Mouse (Mus musculus) retina, postnatal 1 day (tissue): ENCODE measurements around the gene Hnrnpul2.
A peak's percentile ranks its signal among the peaks of the same experiment; 100 is the strongest.

ENCODE experiments used
- DNase-seq: peaks from one replicate; pipeline ENCODE4 v3.0.0-alpha.2; 2012

The Hnrnpul2 gene

DNA sequence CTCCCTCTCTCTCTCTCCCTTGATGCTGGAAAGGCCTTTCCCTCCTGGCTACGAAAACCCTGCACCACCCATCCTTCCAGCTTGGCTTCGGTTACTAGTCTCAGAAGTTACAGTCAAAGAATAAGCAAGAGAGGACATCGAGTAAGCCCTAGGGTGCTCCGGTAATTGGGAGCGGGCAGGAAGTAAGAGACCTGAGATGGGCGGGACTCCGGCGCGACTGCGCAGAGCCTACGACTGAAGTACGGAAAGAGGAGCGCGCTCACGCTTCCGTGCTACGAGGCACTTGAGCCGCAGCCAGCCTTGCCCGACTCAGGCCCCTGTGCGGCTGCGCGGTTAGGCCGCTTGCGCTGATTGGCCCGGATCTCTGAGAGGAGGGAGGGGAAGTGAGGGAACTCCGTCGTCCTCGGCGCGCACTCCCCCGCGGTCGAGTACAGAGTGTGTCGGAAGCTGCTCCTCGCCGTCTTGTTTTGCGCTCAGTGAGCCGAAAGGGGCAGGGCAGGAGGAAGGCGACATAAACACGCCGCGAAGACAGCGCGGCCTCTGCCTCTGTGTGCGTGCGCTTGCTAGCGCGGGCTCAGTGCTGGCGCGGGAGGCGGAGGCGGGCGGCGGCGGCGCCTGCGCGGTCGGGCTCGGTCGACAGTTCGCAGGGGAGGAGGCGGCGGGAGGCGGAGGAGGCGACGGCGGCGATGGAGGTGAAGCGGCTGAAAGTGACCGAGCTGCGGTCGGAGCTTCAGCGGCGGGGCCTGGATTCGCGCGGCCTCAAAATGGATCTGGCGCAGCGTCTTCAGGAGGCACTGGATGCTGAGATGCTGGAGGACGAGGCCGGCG, at the start of gene Hnrnpul2:
Gene Hnrnpul2 (plus strand): TSS at position 415 of the 828 bp plus-strand sequence.
- DNase-seq = peak; percentile 99

DNA sequence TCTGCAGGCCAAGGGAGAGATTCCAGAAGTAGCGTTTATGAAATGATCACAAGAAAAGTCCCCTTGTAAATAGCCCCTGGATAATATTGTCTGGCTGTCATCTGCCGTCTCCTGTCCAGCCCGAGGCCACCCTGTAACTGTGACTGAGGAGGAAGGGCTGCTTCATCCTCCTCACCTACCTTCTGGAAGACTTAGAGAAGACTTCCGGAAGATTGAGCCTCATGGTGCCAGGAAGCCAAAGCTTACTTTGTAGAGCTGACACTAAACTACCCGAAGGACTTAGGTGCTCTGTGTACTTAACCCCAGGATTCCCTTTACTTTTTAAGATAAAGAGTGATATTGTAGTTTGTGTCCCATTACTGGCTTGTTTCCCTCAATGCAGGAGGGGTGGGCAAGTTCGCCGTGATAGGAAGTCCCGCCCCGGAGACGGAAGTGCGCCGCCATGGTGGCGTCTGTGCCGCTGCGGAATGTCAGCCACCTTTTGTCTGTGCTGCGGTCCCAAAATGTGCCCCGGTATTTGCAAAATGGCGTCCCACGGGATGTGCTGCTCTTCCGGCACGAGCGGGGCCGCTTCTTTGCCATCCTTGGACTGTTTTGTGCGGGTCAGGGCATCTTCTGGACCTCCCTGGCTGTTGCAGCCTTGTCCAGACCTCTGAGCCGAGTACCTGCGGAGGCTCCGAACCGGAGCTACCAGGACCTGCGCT, 49.1 kb upstream of the Hnrnpul2 start, which contains the start of gene Tmem223:
Gene Tmem223 (plus strand): TSS at position 430 of the 704 bp plus-strand sequence.
- peak; percentile 87 for DNase-seq

DNA sequence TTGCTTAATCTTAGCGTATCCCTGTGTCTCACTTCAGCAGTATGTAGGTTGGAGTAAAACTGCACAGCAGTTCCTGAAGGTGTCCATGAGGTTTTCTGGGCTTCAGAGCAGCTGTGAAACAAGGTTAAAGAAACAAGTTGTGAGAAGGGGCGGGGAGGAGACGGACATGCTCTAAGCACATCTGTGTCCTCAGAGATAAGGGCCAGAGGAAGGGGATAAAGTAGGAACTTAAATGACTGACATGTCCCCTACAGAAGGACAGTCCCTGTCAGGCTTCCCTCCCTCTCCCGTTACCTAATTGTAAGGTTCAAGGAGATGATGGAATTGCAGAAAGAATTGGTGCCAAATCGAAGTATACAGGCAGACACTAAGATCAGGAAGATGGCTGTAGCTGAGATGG, 46.8 kb upstream of the Hnrnpul2 start:
- no peak for DNase-seq

DNA sequence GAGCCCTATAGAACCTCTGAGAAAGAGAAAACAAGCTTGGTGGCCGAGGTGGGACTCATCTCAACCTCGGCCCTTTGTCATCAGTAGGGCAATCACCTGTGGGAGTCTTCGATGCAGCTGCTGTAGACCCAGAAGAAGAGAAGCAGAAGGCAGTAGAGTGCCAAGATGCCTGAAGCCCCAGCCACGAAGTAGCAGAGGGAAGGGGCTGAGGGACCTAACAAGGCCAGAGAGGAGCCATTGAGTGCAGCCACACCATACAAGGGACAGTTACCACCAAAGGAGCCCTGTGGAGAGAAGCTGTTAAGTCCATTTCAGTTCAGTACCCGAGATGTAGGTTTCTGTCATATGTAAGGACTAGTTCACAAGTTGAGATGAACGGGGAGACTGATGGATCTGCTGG, 46.4 kb upstream of the Hnrnpul2 start:
- DNase-seq = no peak

DNA sequence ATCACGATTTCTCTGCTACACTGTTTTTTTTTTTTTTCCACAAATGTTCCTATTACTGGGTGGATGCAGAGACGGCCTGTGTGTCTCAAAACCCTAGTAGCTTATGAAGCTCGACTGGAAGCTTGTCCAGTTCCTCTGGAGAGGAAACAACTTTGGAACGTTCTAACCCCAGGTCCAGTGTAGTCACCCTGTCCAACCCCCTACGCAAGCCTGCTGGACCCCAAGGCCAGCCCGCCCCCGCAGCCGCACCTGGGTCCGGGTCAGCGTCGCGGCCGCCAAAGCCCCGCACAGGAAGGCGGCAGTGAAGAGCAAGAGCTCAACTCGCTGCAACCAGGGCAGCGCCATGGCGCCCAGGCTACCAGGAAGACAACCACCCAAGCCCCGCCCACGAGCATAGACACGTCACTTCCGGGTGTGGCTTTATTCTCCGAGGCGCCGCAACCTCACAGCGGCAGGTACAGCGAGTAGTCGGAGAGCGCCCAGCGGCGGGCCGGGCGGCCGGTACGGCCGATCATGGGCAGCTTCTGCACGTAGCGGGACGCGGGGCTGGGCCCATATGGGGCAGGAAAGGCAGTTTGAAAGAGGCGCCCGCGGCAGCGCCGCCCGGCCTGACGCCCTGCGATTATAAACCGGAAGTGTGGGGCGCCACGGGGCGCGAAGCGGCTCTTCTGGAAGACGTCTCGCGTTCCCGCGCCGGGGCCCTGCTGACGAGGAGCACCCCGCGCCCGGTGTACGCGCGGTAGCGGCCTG, 45.5 kb upstream of the Hnrnpul2 start, which contains the start of gene Tmem179b:
Gene Tmem179b (minus strand): TSS at position 382 of the 750 bp plus-strand sequence.
- DNase-seq = peak; percentile 97

DNA sequence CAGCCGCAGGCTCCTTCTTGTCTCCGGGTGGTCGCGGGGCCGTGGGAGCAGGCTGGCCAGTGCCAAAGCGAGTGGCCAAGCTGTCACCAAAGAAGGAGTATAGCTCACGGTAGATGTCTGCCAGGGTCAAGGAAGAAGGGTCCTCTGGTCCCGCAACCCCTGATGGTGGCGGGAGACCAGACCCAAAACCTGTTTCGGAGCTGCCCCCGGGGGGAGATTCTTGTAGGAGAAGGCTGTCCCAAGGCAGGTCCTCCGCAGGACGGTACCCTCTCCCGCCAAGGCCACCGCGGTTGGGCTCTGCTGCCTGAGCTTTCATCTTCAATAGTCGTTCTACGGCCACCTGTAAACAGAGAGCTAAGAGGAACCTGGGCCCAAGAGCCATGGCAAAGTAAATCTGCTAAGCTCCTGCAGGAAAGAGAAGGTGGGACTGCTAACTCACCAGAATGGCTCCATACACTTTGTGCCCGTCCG, 44.8 kb upstream of the Hnrnpul2 start:
- DNase-seq = no peak

DNA sequence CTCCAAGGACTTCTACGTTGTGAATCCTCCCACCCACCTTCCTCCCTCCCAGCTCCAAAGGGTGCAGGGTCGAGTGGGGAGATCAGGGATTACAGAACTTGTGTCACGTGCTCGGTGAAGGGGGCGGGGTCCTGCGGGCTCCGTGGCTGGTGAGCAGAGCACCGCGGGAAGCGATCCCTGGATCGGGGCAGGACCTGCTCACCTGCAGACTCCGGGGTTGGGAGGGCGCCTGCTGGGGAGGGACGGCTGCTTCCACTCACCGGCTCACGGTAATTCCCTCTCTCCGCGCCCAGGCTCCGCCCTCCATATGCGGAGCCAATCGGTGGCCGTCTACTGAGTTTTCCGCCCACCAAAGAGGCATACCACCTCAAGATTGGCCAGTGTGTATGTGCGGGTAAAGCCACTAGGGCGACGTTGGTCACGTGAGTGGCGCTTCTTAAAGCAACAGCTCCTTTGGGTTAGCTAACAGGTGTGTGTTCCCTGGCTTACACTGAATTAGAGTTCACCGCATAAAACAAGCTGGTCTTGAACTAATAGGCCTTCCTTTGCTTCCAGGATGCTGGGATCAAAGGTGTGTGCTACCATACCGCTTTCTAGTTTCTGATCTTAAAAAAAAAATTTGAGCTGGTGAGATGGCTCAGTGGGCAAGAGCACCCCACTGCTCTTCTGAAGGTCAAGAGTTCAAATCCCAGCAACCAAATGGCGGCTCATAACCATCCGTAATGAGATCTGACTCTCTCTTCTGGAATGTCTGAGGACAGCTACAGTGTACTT, 33.6 kb upstream of the Hnrnpul2 start, which contains the start of gene Taf6l:
Gene Taf6l (minus strand): TSS at position 410 of the 774 bp plus-strand sequence.
- DNase-seq = peak; percentile 97

DNA sequence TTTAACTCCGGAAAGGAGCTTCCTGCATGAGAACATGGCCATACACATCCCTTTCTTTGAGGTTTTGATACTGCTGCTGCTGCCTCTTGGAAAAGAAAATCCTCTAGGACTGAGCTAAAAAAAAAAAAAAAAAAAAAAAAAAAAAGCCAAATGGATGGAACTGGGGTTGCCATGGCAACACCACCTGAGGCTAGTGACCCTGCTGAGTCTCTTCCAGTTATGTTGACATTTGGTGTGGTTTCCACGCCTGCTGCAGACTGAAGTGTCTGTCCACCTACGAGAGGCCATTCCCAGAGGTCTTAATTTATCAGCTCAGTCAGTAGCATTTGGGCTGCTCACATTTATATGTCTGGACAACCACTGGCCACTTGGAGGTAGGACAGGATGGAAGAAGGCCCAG, 31.3 kb upstream of the Hnrnpul2 start:
- peak; percentile 80 for DNase-seq

DNA sequence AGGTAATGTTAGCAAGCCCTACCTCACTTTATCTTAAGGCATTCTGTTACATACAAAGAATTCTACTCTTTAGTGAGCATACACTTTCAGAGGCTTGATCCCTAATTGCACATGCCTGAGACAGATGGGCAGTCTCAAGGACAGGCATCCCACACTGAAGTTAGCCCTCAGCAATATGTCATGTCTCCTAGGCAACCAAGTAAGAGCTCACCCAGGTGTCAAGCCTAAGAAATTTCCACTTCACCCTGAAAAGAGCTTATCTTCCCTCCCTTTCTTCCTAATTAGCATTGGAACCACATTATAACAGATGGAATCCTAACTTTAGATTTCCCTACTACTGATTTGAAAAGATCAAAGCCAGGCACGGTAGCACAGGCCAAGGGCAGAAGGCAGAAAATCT, 30.6 kb upstream of the Hnrnpul2 start:
- DNase-seq = no peak

DNA sequence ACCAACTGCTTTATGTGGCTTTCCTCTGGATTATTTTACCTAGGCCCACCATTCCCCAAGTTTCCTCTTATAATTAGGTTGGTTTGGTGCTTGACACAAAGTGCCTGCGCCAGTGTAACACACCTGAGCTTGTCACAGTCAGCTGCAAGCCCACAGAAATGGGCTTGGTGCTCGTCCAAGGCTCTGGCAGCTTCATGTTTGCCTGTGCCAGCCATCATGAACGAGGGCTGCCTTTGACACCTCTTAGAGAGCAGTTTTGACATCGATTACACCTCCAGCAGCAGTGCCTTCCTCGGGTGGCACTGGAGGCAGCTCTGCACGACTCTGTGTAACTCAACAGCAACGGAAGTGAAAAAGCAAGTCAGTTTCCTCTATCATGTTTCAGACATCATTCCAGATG, 29.6 kb upstream of the Hnrnpul2 start:
- DNase-seq = no peak

DNA sequence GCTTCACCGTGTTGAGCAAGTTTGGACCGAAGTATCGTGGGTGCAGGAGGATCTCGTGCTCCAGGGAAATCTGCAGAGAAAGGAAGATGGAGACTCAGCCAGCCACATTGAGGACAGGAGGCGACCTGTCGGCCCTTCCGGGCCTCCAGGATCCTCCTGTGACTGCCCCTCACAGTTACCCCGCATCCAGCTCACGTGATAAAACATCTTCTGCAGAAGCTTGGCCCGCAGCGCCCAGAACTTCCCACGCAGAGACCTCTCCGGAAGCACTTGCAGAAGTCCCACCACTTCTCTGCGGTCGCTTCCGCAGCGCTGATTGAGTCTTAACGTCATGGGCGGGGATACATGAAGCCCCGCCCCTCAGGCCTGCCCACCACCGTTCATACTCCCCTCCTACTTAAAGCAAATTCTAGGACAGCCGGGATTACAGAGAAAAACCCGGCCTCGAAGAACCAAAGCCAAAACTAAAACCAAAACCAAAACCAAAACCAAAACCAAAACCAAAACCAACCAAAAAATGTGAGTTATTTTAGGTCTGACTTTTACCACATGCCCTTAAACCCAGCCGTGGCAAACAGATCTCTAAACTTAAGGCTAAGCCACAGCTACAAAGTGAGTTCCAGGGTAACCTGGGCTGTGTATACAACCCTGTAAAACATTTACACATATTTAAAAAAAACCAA, 21.4 kb upstream of the Hnrnpul2 start, which contains the start of gene Polr2g:
Gene Polr2g (minus strand): TSS at position 314 of the 683 bp plus-strand sequence.
- peak; percentile 95 for DNase-seq

DNA sequence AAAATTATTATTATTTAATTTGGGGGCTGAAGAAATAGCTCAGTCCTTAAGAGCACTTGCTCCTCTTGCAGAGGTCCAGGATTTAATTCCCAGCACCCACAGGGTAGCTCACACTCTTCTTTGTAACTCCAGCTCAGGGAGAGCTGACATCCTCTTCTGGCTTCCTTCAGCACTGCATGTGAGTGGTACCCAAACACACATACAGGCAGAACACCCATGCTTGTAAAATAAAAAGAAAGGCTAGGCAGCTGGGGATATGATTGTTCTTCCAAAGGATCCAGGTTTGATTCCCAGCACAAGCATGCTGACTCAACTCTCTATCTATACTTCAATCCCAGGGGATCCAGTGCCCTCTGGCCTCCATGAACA, 20.9 kb upstream of the Hnrnpul2 start:
- no peak for DNase-seq

DNA sequence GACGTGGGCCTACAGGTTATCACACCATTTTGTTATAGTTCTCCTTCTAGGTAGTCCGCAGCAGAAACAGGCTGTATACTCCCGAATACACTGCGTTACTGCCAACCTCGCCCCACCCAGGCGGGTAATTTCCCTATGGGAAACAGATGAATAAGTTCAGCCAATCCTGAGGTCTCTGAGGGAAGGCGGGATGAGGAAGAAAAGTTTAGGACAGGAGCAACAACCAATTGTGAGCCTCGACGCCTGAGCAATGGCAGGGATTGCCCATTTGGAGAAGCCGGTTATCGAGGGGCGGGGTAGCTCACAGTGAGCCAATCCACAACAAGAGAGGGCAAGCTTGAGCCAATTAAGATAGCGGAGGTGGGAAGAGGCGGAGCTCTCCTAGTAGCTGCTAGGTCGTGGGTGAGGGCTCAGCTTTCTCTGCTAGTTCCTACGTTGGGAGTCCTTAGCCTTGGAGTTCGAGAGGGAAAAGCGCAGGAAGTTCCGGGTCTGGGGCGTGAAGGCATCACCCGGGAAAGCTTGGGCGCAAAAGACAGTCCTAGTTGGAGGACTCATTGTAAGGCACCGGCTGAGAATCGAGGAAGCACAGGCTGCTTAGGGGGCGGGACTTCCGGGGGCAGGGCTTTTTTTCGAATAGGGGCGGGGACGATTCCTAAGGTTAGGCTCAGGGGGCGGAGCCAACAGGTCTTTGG, 17.5 kb upstream of the Hnrnpul2 start, which contains the start of gene Zbtb3:
Gene Zbtb3 (plus strand): TSS at position 426 of the 692 bp plus-strand sequence.
- peak; percentile 99 for DNase-seq

DNA sequence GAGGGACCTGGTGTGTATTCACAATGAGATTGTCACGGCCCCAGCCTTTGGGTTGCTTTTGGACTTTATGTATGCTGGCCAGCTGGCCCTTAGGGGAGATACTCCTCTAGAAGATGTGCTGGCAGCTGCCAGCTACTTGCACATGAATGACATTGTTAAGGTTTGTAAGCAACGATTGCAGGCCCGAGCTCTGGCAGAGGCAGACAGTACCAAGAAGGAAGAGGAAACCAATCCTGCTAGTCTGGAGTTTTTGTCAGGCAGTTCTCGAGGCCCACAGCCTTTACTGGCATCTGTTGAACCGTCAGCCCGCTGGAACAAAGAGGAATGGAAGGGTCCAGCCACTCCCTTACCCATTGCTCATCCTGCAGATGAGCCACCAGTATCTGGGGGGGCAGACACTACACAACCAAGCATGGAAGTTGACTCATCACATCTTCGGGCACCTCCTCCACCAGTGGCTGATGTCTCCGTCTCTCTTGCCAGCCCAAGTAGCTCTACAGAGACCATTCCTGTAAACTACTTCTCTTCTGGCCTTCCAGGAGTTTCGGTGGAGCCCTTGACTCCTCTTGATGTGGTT, 16.5 kb upstream of the Hnrnpul2 start:
- DNase-seq = no peak

DNA sequence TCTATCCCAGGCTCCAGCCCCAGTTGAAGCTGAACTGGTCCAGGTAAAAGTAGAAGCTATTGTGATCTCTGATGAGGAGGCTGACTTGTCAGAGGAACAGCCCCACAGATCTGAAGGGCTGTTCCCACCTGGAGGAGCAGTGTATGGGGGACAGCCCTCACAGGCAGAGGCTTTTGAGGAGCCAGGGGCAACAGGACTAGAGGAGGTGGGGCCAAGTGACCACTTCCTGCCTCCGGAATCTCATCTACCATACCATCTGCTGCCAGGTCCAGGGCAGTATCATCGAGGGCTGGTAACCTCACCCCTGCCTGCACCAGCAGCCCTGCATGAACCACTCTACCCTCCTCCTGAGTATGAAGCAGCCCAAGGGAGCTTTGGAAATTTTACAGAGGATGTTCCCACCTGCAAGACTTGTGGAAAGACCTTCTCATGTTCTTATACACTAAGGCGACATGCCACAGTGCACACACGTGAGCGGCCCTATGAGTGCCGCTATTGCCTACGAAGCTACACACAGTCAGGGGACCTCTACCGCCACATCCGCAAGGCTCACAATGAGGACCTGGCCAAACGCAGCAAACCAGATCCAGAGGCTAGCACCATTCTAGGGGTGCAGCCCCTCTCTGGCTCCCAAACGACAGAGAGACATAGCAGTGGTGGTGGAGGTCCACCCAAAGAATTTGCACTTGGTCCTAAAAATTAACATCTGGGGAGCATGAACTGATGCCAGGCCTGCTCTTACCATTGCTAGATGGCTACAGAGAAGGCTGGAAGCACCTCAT, 15.7 kb upstream of the Hnrnpul2 start:
- no peak for DNase-seq

DNA sequence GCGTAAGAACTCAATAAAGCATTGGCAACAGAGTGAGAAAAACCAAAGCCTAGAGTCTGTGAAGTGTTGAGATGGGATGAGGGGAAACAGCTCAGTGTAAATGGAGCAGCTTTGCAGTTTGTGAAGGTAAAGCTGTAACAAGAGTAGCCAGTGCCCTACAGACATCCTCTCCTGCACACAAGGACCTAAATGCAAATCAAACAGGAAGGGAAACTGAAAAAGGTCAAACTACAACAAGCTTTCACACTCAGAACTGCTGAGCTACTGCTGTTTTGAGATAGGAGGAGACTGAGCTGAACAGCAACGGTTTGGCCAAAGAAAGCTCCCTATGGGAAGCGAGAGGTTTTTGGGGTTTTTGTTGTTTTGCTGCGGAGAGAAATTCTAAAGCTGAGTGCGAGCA, 13.0 kb upstream of the Hnrnpul2 start:
- no peak for DNase-seq

DNA sequence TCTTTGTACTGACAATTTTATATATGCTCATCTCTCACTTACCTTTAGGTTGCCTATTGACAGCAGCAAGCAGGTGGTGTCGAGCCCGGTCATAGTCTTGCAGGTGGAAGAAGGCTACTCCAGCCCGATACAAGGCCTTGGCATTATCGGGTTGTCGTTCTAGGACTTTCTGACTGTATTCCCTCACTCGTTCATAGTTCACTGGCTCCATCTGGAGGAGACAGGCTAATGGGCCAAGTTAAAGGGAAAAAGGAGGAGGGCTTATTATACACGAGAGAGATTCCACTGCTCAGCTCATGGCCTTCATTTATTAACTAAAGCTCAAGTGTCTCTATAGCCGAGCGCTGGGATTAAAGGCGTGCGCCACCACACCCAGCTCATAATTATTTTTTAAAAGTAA, 4.0 kb upstream of the Hnrnpul2 start:
- peak; percentile 61 for DNase-seq

DNA sequence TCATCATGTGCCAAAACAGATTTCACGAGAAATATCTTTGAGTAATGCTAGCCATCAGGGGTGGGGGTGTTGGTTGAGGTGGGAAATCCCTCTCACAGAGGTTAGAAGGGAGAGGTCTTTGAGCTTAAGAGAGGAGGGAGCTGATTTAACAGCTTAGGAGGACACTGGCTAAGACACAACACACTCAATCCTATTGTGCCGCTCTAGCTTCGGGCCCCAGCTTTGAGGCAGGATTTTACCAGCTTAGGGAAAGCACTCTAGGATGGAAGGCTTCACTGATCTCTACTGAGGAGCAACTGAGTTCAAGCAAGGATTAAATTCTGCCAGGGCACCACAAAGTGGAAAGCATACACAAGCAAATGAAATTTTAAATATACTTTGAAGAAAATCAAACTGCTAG, 2.8 kb upstream of the Hnrnpul2 start:
- DNase-seq = peak; percentile 82

DNA sequence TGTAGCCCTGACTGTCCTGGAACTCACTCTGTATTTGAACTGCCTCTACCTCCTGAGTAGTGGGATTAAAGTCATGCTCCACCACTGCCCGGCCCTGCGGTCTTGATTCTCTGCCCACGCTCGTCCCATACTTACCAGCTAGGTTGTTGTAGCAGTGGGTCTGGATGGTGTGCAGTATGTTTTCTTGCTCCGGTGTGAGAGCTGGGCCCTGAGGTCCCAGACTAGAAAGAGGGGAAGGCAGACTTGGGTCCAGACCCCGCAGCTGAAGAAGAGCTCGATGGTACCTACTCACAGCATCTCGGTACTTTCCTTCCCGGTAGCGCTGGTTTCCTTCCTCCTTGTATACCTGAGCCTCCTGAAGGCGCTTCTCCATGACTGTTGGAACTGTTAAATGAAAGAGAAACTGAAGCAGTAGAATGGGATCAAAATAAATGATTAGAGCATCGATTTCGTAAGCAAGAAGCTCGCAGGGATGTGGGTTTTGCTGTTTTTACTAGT, 1.5 kb upstream of the Hnrnpul2 start:
- no peak for DNase-seq
